In genomic region chrX:157462716-157463115, GRCm38 (mm10) we compare ENCODE assay signal across 9 mouse cellular contexts. TPM values are rescaled to one million over a fixed set of nuclear protein-coding genes. Genes with fewer than 3 reads are reported as not detected.
DNase-seq lines count a peak whose midpoint lies in the region.
"Had no signal": no experiment of that assay in that cellular context is flagged by ENCODE, and none has a peak within 500 bp of the region (broad histone marks: within the 10 kb centered on the region; RNA-seq: fewer than 3 reads in every experiment).

No protein-coding gene starts in this region.

- DNase-seq in cerebellum, postnatal 10 days = peak; percentile 29 to 71
- DNase-seq in cerebellum, postnatal 4 days (ENCODE audit: low spot score in 2 of 2) = no peak
- DNase-seq in layer of hippocampus, adult 11-12 months (ENCODE audit: low spot score) = peak; percentile 16
- no peak for DNase-seq in layer of hippocampus, adult 8-10 months (ENCODE audit: low spot score in 2 of 2)
- DNase-seq in 416B (ENCODE audit: low read depth) = peak; percentile 37
- DNase-seq in c-Kit-positive CD71-negative TER-119-negative erythroid progenitor cells, embryonic 14.5 days (ENCODE audit: low read depth) = peak; percentile 8
- no peak for DNase-seq in right cerebral cortex, adult 2 months (ENCODE audit: low spot score in 2 of 2)
- DNase-seq in layer of hippocampus, postnatal 36 days = no peak
- DNase-seq: kidney, adult 8-10 months had no signal

RNA-seq across cellular contexts. Expression of gene Sms, which starts 29.4 kb away (rescaled TPM):
- total RNA-seq in layer of hippocampus, adult 8-10 months (2022) = 100 to 1,000 TPM in 1 of 4 experiments, 10 to 100 TPM in 3; 69.7 to 105 (median 90.4) TPM
- 100 to 1,000 TPM; 105 to 106 TPM for total RNA-seq in layer of hippocampus, postnatal 36 days (2021)

RNA-seq across cellular contexts. Expression of gene Phex, which starts 47.6 kb away (rescaled TPM):
- total RNA-seq in layer of hippocampus, adult 8-10 months (2022) = under 1 TPM; 0.09 to 0.53 (median 0.27) TPM
- total RNA-seq in layer of hippocampus, postnatal 36 days (2021) = under 1 TPM; 0.12 to 0.33 TPM

Comparison
In these comparisons a context has a peak if more than half of its experiments do, and no peak if none do; other contexts are left out.
1. DNase-seq: peak in cerebellum, postnatal 10 days (2 of 2), layer of hippocampus, adult 11-12 months (single experiment), 416B (single experiment) and c-Kit-positive CD71-negative TER-119-negative erythroid progenitor cells, embryonic 14.5 days (single experiment); none in cerebellum, postnatal 4 days (0 of 2), layer of hippocampus, adult 8-10 months (0 of 2), right cerebral cortex, adult 2 months (0 of 2) and layer of hippocampus, postnatal 36 days (0 of 2).